Mouse (Mus musculus) heart, postnatal 0 days (tissue): ENCODE results near the gene Rnf181. TPM values are rescaled to one million over a fixed set of nuclear protein-coding genes. Genes with fewer than 3 reads are reported as not detected.
A peak's percentile ranks its signal among the peaks of the same experiment; 100 is the strongest.

Experiments used
- ATAC-seq: fragments of 200-750 bp; cut with Nextera tagmentation; 2 replicates; pipeline ENCODE4 v1.8.0; 2017; ENCODE audit warnings: low read depth, moderate number of reproducible peaks, moderate library complexity; ENCODE audit not compliant: insufficient read depth
- DNase-seq: peaks from one replicate; pipeline ENCODE4 v3.0.0-alpha.2; 2016; ENCODE audit warnings: low spot score
- H3K27ac ChIP-seq: fragments of 300-500 bp; sonication (generic); 2 replicates; pipeline ENCODE4 v1.5.1; 2014; ENCODE audit warnings: low read depth, mild to moderate bottlenecking
- H3K27me3 ChIP-seq: fragments of 300-500 bp; sonication (generic); 2 replicates; pipeline ENCODE4 v1.6.1; 2014; ENCODE audit warnings: low read length, mixed read lengths; ENCODE audit not compliant: control insufficient read depth, insufficient read depth
- H3K36me3 ChIP-seq: fragments of 300-500 bp; sonication (generic); replicated peaks from 2 replicates; pipeline ENCODE4 v1.6.1; 2014; ENCODE audit warnings: low read length, mixed read lengths; ENCODE audit not compliant: control insufficient read depth, insufficient read depth
- H3K4me1 ChIP-seq: fragments of 300-500 bp; sonication (generic); 2 replicates; pipeline ENCODE4 v1.6.1; 2014; ENCODE audit warnings: antibody characterized with exemption; ENCODE audit not compliant: control insufficient read depth, insufficient read depth
- H3K4me2 ChIP-seq: fragments of 300-500 bp; sonication (generic); 2 replicates; pipeline ENCODE4 v1.6.1; 2014; ENCODE audit warnings: low read depth, mild to moderate bottlenecking, low read length, moderate library complexity
- H3K4me3 ChIP-seq: fragments of 300-500 bp; sonication (generic); 2 replicates; pipeline ENCODE4 v1.5.1; 2014; ENCODE audit warnings: low read depth, low read length
- H3K9ac ChIP-seq: fragments of 300-500 bp; sonication (generic); replicated peaks from 2 replicates; pipeline ENCODE4 v1.6.1; 2014; ENCODE audit warnings: low read depth, low read length, mixed read lengths
- H3K9me3 ChIP-seq: fragments of 300-500 bp; sonication (generic); replicated peaks from 2 replicates; pipeline ENCODE4 v1.6.1; 2016; ENCODE audit warnings: low read length; ENCODE audit not compliant: control insufficient read depth
- CTCF ChIP-seq: IDR thresholded peaks from 2 replicates; pipeline ENCODE4 v1.5.1; 2016; ENCODE audit warnings: antibody characterized with exemption, control low read depth, low read depth
- EP300 ChIP-seq: IDR thresholded peaks from 2 replicates; pipeline ENCODE4 v1.6.1; 2016; ENCODE audit warnings: antibody characterized with exemption, low read depth
- whole genome bisulfite sequencing: fragments of 180-500 bp; shearing (Covaris S2); extraction: QIAGEN DNeasy Blood & Tissue Kit; methylation state at CpG from one replicate; pipeline ENCODE4 v1.1.7; 2014; 5-methylcytosine and 5-hydroxymethylcytosine counted together
- polyA plus RNA-seq: library from polyadenylated mRNA; unstranded; fragments of >200 nt; fragmentation: Nextera tagmentation; extraction: Ambion mirVana; gene quantifications from 2 replicates; pipeline ENCODE4 v1.2.1, GENCODE M21; 2015
- total RNA-seq: library from RNA; depleted of rRNA; stranded (reverse); fragments of >200 nt; gene quantifications from 2 replicates; pipeline ENCODE4 v1.2.3, GENCODE M21; 2014; ENCODE audit warnings: low replicate concordance

Gene Rnf181
- total and polyA plus RNA-seq, 2 experiments from 2014 or later, result 53.5 to 74.9 TPM

GRCm38 (mm10) chr6:72346261-72346660 is 20.5 kb downstream of the Rnf181 start:
- H3K27ac ChIP-seq, result no peak overlapping the region
- H3K4me2 ChIP-seq, result no peak overlapping the region
- 82% methylated on average over 4 of the region's 4 CpGs for WGBS
- peaks cover 26% of the 10 kb centered on the region for H3K36me3 ChIP-seq
- no peak overlapping the region for H3K4me3 ChIP-seq
- no peaks in the 10 kb centered on the region for H3K9me3 ChIP-seq
- no peak for DNase-seq
- H3K4me1 ChIP-seq, result peaks cover 34% of the 10 kb centered on the region
- ATAC-seq, result no peak
- no peak for TF ChIP-seq CTCF
- no peak for TF ChIP-seq EP300
- peaks cover 3% of the 10 kb centered on the region; the same call in 1 of the 2 replicates for H3K27me3 ChIP-seq
- H3K9ac ChIP-seq, result no peak overlapping the region

GRCm38 (mm10) chr6:72345633-72346032 is 21.1 kb downstream of the Rnf181 start:
- Histone ChIP-seq H3K9me3 (no peaks in the 10 kb centered on the region), H3K27me3 (peaks cover 3% of the 10 kb centered on the region; the same call in 1 of the 2 replicates), H3K4me1 (peaks cover 34% of the 10 kb centered on the region), H3K4me2 (peak overlapping the region; percentile 98), H3K27ac (peak overlapping the region; percentile 78; the same call in 1 of the 2 replicates), H3K9ac (no peak overlapping the region), H3K4me3 (peak overlapping the region; percentile 89; the same call in 1 of the 2 replicates), H3K36me3 (peaks cover 21% of the 10 kb centered on the region)
- no peak for DNase-seq
- WGBS, result 43% methylated on average over 6 of the region's 6 CpGs
- TF ChIP-seq EP300 (no peak), CTCF (no peak)
- no peak for ATAC-seq

- Histone ChIP-seq H3K4me2 (peak within 1 kb of the TSS; percentile 98), H3K9ac (peak within 1 kb of the TSS; percentile 93), H3K4me1 (peaks cover 34% of the 10 kb centered on the region), H3K9me3 (no peaks in the 10 kb centered on the region), H3K27me3 (peaks cover 3% of the 10 kb centered on the region; the same call in 1 of the 2 replicates), H3K27ac (peak within 1 kb of the TSS; percentile 78), H3K36me3 (peaks cover 16% of the 10 kb centered on the region), H3K4me3 (peak within 1 kb of the TSS; percentile 89)
- TF ChIP-seq EP300 (no peak), CTCF (no peak)
- ATAC-seq (peak; percentile 86), DNase-seq (peak; percentile 91)
- under 1% methylated on average over 30 of the region's 30 CpGs for WGBS
Observed at GRCm38 (mm10) chr6:72345074-72345567, 21.6 kb downstream of the Rnf181 start, which contains the start of gene Usp39. TSS of gene Usp39 (minus strand) at chr6:72345184.

- peak; percentile 42 for ATAC-seq
- H3K27me3 ChIP-seq, result peaks cover 3% of the 10 kb centered on the region; the same call in 1 of the 2 replicates
- TF ChIP-seq EP300 (no peak), CTCF (no peak)
- under 1% methylated on average over 42 of the region's 42 CpGs for WGBS
- H3K4me1 ChIP-seq, result peaks cover 34% of the 10 kb centered on the region
- no peaks in the 10 kb centered on the region for H3K9me3 ChIP-seq
- H3K27ac ChIP-seq, result peak overlapping the region; percentile 78
- peaks cover 15% of the 10 kb centered on the region for H3K36me3 ChIP-seq
- H3K9ac ChIP-seq, result peak overlapping the region; percentile 93
- no peak for DNase-seq
- H3K4me2 ChIP-seq, result peak overlapping the region; percentile 98
- H3K4me3 ChIP-seq, result peak overlapping the region; percentile 89
Observed at GRCm38 (mm10) chr6:72344396-72345073, 22.2 kb downstream of the Rnf181 start.

- Histone ChIP-seq H3K36me3 (peaks cover 44% of the 10 kb centered on the region), H3K9ac (no peak overlapping the region), H3K4me3 (no peak overlapping the region), H3K9me3 (no peaks in the 10 kb centered on the region), H3K4me2 (no peak overlapping the region), H3K27me3 (no peaks in the 10 kb centered on the region), H3K27ac (no peak overlapping the region), H3K4me1 (peaks cover 16% of the 10 kb centered on the region; the same call in 1 of the 2 replicates)
- 66% methylated on average over 2 of the region's 2 CpGs for WGBS
- ATAC-seq, result no peak
- no peak for DNase-seq
- TF ChIP-seq CTCF (no peak), EP300 (no peak)
Observed at GRCm38 (mm10) chr6:72340481-72340880, 26.3 kb downstream of the Rnf181 start.
